Mouse (Mus musculus): Measurements from ENCODE around the gene Pcgf1. TPM values are rescaled to one million over a fixed set of nuclear protein-coding genes. Genes with fewer than 3 reads are reported as not detected.

The Pcgf1 gene
- polyA plus RNA-seq, 1 experiment, result 23.1 TPM

DNA sequence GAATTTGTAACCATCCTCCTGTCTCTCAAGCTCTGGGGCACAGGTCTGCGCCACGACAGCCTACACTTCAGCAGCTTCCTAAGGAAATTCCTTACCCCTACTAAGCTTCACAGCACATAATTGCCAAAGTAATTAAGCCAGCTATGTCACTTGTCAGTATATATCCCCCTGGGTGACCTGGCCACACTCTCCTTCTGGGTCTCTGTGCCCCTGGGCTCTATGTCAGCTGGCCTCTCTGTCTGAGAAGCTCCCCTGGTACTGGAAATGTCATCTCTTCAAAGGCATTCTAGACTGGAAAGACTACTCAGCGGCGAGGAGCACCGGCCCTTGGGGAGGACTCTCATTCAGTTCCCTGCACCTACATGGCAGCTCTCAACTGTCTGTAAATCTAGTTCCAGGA, 45.3 kb downstream of the Pcgf1 start:
- no peak for DNase-seq (ENCODE audit: low read depth)

DNA sequence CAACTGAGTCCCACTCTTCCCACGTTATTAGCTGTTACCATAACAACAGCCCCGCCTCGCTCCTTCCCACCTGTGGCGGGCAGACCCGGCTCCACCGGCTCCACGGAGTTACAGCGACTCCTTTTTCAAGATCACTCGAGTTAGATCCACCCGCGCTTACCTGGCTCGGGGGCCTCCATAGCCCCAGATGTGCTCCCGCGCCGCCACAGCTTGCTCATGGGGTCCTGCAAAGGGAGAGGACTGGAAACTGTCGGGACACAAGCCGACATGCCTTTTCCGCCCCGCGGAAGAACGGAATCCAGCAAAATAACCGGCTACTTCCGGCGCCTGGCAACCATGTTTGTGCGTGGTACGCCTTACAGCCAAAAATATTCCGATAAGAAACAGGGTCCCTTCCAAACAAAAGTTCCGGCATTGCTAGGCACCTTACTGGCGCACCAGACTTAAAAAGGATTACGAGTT, 47.2 kb downstream of the Pcgf1 start:
- DNase-seq (ENCODE audit: low read depth), result no peak

GRCm38 (mm10) chr6:83125331-83125730, 47.7 kb downstream of the Pcgf1 start, which contains the start of gene Ino80b:
TSS of gene Ino80b (minus strand) at chr6:83125431.
- no peak for DNase-seq (ENCODE audit: low read depth)

DNA sequence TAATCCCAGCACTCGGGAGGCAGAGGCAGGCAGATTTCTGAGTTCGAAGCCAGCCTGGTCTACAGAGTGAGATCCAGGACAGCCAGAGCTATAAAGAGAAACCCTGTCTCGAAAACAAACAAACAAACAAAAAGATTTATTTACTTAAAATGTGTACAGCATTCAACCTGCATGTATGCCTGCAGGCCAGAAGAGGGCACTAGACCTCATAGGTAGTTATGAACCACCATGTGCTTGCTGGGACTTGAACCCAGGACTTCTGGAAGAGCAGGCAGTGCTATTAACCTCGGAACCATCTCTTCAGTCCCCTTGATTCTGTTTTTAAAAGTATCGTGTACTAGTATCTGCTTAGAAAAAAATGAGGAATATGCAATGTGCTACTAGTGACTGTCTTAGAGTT, 49.8 kb downstream of the Pcgf1 start:
- no peak for DNase-seq (ENCODE audit: low read depth)

Other genes with a start within 250 kb of the Pcgf1 start
- 0.62 and 0.66 TPM in 2 replicates for gene Sema4f, start 138.1 kb upstream of the Pcgf1 start, polyA plus RNA-seq (2012; rRNA removed)
- 3.7 and 4.2 TPM in 2 replicates for gene M1ap, start 131.0 kb upstream of the Pcgf1 start, polyA plus RNA-seq (2012; rRNA removed)
- gene Dok1, start 44.4 kb upstream of the Pcgf1 start, polyA plus RNA-seq (2012; rRNA removed), result 26.9 and 28.3 TPM in 2 replicates
- gene Loxl3, start 43.7 kb upstream of the Pcgf1 start, polyA plus RNA-seq (2012; rRNA removed), result 9.8 and 12.1 TPM in 2 replicates
- 269 and 309 TPM in 2 replicates for gene Aup1, start 23.3 kb upstream of the Pcgf1 start, polyA plus RNA-seq (2012; rRNA removed)
- 38.5 and 44.7 TPM in 2 replicates for gene Htra2, start 22.6 kb upstream of the Pcgf1 start, polyA plus RNA-seq (2012; rRNA removed)
- 1.3 and 1.4 TPM in 2 replicates for gene Dqx1, start 20.0 kb upstream of the Pcgf1 start, polyA plus RNA-seq (2012; rRNA removed)
- gene Tlx2, start 7.6 kb upstream of the Pcgf1 start, polyA plus RNA-seq (2012; rRNA removed), result not detected in 2 replicates
- 1.9 and 2.5 TPM in 2 replicates for gene Lbx2, start 8.5 kb downstream of the Pcgf1 start, polyA plus RNA-seq (2012; rRNA removed)
- gene Ccdc142, start 23.7 kb downstream of the Pcgf1 start, polyA plus RNA-seq (2012; rRNA removed), result 5.8 and 6.5 TPM in 2 replicates
- gene Gm42688, start 23.7 kb downstream of the Pcgf1 start, polyA plus RNA-seq (2012; rRNA removed), result 4.0 and 4.4 TPM in 2 replicates
- 71.5 and 89.4 TPM in 2 replicates for gene Mrpl53, start 31.2 kb downstream of the Pcgf1 start, polyA plus RNA-seq (2012; rRNA removed)
- 55.3 and 56.3 TPM in 2 replicates for gene Mogs, start 37.6 kb downstream of the Pcgf1 start, polyA plus RNA-seq (2012; rRNA removed)
- 187 and 193 TPM in 2 replicates for gene Wbp1, start 43.7 kb downstream of the Pcgf1 start, polyA plus RNA-seq (2012; rRNA removed)
- gene Ino80b, start 47.6 kb downstream of the Pcgf1 start, polyA plus RNA-seq (2012; rRNA removed), result 17.1 and 30.1 TPM in 2 replicates
- gene Rtkn, start 57.6 kb downstream of the Pcgf1 start, polyA plus RNA-seq (2012; rRNA removed), result 30.2 and 41.3 TPM in 2 replicates
- 2.9 and 3.6 TPM in 2 replicates for gene Wdr54, start 78.5 kb downstream of the Pcgf1 start, polyA plus RNA-seq (2012; rRNA removed)
- 2.7 and 4.4 TPM in 2 replicates for gene 1700003E16Rik, start 78.5 kb downstream of the Pcgf1 start, polyA plus RNA-seq (2012; rRNA removed)
- gene Dctn1, start 88.1 kb downstream of the Pcgf1 start, polyA plus RNA-seq (2012; rRNA removed), result 101 and 114 TPM in 2 replicates
- gene Slc4a5, start 142.0 kb downstream of the Pcgf1 start, polyA plus RNA-seq (2012; rRNA removed), result 0.96 and 2.3 TPM in 2 replicates
- gene Mthfd2, start 248.0 kb downstream of the Pcgf1 start, polyA plus RNA-seq (2012; rRNA removed), result 37.8 and 49.5 TPM in 2 replicates
- gene Mob1a, start 248.1 kb downstream of the Pcgf1 start, polyA plus RNA-seq (2012; rRNA removed), result 39.3 and 41.2 TPM in 2 replicates